Mouse (Mus musculus): ENCODE measurements around the gene Hnmt. TPM values are rescaled to one million over a fixed set of nuclear protein-coding genes. Genes with fewer than 3 reads are reported as not detected.

Hnmt gene
- total RNA-seq, 2 experiments from 2014 or later: 7.8 to 8.5 TPM

Other genes with a start within 250 kb of the Hnmt start
- gene Tbpl2, start 47.2 kb upstream of the Hnmt start, total RNA-seq (2021): not detected
- not detected for gene Il1f8, start 103.8 kb upstream of the Hnmt start, total RNA-seq (2021)
- not detected for gene Il1f9, start 137.1 kb upstream of the Hnmt start, total RNA-seq (2021)
- not detected for gene Il1f6, start 166.0 kb upstream of the Hnmt start, total RNA-seq (2021)
- gene Il1f5, start 227.6 kb upstream of the Hnmt start, total RNA-seq (2021): not detected
- gene Il1f10, start 241.8 kb upstream of the Hnmt start, total RNA-seq (2021): not detected

Measured in heart, postnatal 10 days (tissue).